Mouse (Mus musculus): Measurements from ENCODE around the gene Mrpl40.

Gene Mrpl40

GRCm38 (mm10) chr16:18828630-18829029 is 48.0 kb downstream of the Mrpl40 start:
- no peak for DNase-seq

GRCm38 (mm10) chr16:18822925-18823324 is 53.7 kb downstream of the Mrpl40 start:
- DNase-seq: peak; percentile 57

- DNase-seq: no peak
These were observed 54.3 kb downstream of the Mrpl40 start for GRCm38 (mm10) chr16:18822356-18822755.
